Mouse (Mus musculus) liver, embryonic 12.5 days (tissue): ENCODE measurements around the gene Adora3. TPM values are rescaled to one million over a fixed set of nuclear protein-coding genes. Genes with fewer than 3 reads are reported as not detected.

Experiments
- ATAC-seq: fragments of 200-750 bp; cut with Nextera tagmentation; 2 replicates; pipeline ENCODE4 v1.8.0; 2017; ENCODE audit warnings: moderate number of reproducible peaks, mild to moderate bottlenecking, moderate library complexity
- H3K27ac ChIP-seq: fragments of 300-500 bp; sonication (generic); 2 replicates; pipeline ENCODE4 v1.5.1; 2016; ENCODE audit warnings: mild to moderate bottlenecking
- H3K27me3 ChIP-seq: fragments of 300-500 bp; sonication (generic); replicated peaks from 2 replicates; pipeline ENCODE4 v1.6.1; 2016; ENCODE audit warnings: mild to moderate bottlenecking, moderate library complexity
- H3K36me3 ChIP-seq: fragments of 300-500 bp; sonication (generic); 2 replicates; pipeline ENCODE4 v1.6.1; 2016; ENCODE audit warnings: mild to moderate bottlenecking, moderate library complexity
- H3K4me1 ChIP-seq: fragments of 300-500 bp; sonication (generic); 2 replicates; pipeline ENCODE4 v1.6.1; 2016
- H3K4me2 ChIP-seq: fragments of 300-500 bp; sonication (generic); 2 replicates; pipeline ENCODE4 v1.6.1; 2016; ENCODE audit warnings: mild to moderate bottlenecking, moderate library complexity
- H3K4me3 ChIP-seq: fragments of 300-500 bp; sonication (generic); 2 replicates; pipeline ENCODE4 v1.5.1; 2016; ENCODE audit warnings: mild to moderate bottlenecking, moderate library complexity
- H3K9ac ChIP-seq: fragments of 300-500 bp; sonication (generic); 2 replicates; pipeline ENCODE4 v1.6.1; 2016; ENCODE audit warnings: mild to moderate bottlenecking, moderate library complexity
- H3K9me3 ChIP-seq: fragments of 300-500 bp; sonication (generic); replicated peaks from 2 replicates; pipeline ENCODE4 v1.6.1; 2016; ENCODE audit warnings: mild to moderate bottlenecking, moderate library complexity
- WGBS: fragments of 180-500 bp; shearing (Covaris S2); methylation state at CpG from one replicate; pipeline ENCODE4 v1.1.7; 2016; ENCODE audit not compliant: insufficient replicate concordance; 5-methylcytosine and 5-hydroxymethylcytosine counted together
- polyA plus RNA-seq: library from polyadenylated mRNA; unstranded; fragments of >200 nt; fragmentation: Nextera tagmentation; extraction: Ambion mirVana; gene quantifications from 2 replicates; pipeline ENCODE4 v1.2.1, GENCODE M21; 2016

Gene Adora3
- polyA plus RNA-seq: 0.17 and 0.39 TPM in 2 replicates

GRCm38 (mm10) chr3:105870558-105870957 lies at the start of gene Adora3, which contains the start of gene Tmigd3:
Gene Adora3, plus strand, starts transcription at chr3:105870858.
Gene Tmigd3, plus strand, starts transcription at chr3:105870903.
- H3K4me3 ChIP-seq: no peak within 1 kb of the TSS
- 91% methylated on average over 3 of the region's 3 CpGs for WGBS
- H3K4me2 ChIP-seq: no peak within 1 kb of the TSS
- 0 out of 2 replicates have a peak, but pooled peaks cover 5% of the 10 kb centered on the region for H3K27me3 ChIP-seq
- no peaks in the 10 kb centered on the region for H3K9me3 ChIP-seq
- H3K36me3 ChIP-seq: no peaks in the 10 kb centered on the region
- ATAC-seq: no peak
- H3K4me1 ChIP-seq: peaks cover 19% of the 10 kb centered on the region
- no peak within 1 kb of the TSS for H3K9ac ChIP-seq
- no peak within 1 kb of the TSS for H3K27ac ChIP-seq

GRCm38 (mm10) chr3:105821504-105821903 lies 49.2 kb upstream of the Adora3 start:
- Histone ChIP-seq H3K9ac (no peak overlapping the region), H3K27ac (no peak overlapping the region), H3K36me3 (no peaks in the 10 kb centered on the region), H3K27me3 (no peaks in the 10 kb centered on the region), H3K4me2 (no peak overlapping the region), H3K4me3 (no peak overlapping the region), H3K4me1 (peaks cover 44% of the 10 kb centered on the region), H3K9me3 (no peaks in the 10 kb centered on the region)
- 83% methylated on average over 3 of the region's 3 CpGs for WGBS
- ATAC-seq: no peak

GRCm38 (mm10) chr3:105823609-105824008 lies 47.0 kb upstream of the Adora3 start:
- no peaks in the 10 kb centered on the region for H3K9me3 ChIP-seq
- no peak overlapping the region for H3K4me2 ChIP-seq
- no peak for ATAC-seq
- no peaks in the 10 kb centered on the region for H3K36me3 ChIP-seq
- no peaks in the 10 kb centered on the region for H3K27me3 ChIP-seq
- no peak overlapping the region for H3K4me3 ChIP-seq
- no peak overlapping the region for H3K9ac ChIP-seq
- peaks cover 29% of the 10 kb centered on the region for H3K4me1 ChIP-seq
- H3K27ac ChIP-seq: no peak overlapping the region

GRCm38 (mm10) chr3:105824103-105824502 lies 46.6 kb upstream of the Adora3 start:
- peak overlapping the region; percentile 18; the same call in 1 of the 2 replicates for H3K4me2 ChIP-seq
- 13% methylated on average over 5 of the region's 5 CpGs for WGBS
- no peak for ATAC-seq
- no peaks in the 10 kb centered on the region for H3K9me3 ChIP-seq
- H3K4me1 ChIP-seq: peaks cover 24% of the 10 kb centered on the region
- H3K27ac ChIP-seq: no peak overlapping the region
- H3K9ac ChIP-seq: no peak overlapping the region
- no peak overlapping the region for H3K4me3 ChIP-seq
- no peaks in the 10 kb centered on the region for H3K36me3 ChIP-seq
- H3K27me3 ChIP-seq: no peaks in the 10 kb centered on the region

GRCm38 (mm10) chr3:105824704-105825103 lies 46.0 kb upstream of the Adora3 start:
- WGBS: 47% methylated on average over 2 of the region's 2 CpGs
- peaks cover 24% of the 10 kb centered on the region for H3K4me1 ChIP-seq

GRCm38 (mm10) chr3:105825501-105826161 lies 45.0 kb upstream of the Adora3 start:
- H3K27me3 ChIP-seq: no peaks in the 10 kb centered on the region
- no peaks in the 10 kb centered on the region for H3K36me3 ChIP-seq
- no peak overlapping the region for H3K4me3 ChIP-seq
- WGBS: 27% methylated on average over 7 of the region's 7 CpGs
- no peaks in the 10 kb centered on the region for H3K9me3 ChIP-seq
- peaks cover 24% of the 10 kb centered on the region for H3K4me1 ChIP-seq
- no peak overlapping the region for H3K27ac ChIP-seq
- ATAC-seq: peak; percentile 47; the same call in 1 of the 2 replicates
- no peak overlapping the region for H3K4me2 ChIP-seq
- H3K9ac ChIP-seq: no peak overlapping the region

More at GRCm38 (mm10) chr3:105824704-105825103, 46.0 kb upstream of the Adora3 start:
- Histone ChIP-seq H3K4me3 (no peak overlapping the region), H3K36me3 (no peaks in the 10 kb centered on the region), H3K27me3 (no peaks in the 10 kb centered on the region), H3K4me2 (no peak overlapping the region), H3K9ac (no peak overlapping the region), H3K9me3 (no peaks in the 10 kb centered on the region), H3K27ac (no peak overlapping the region)
- no peak for ATAC-seq

GRCm38 (mm10) chr3:105831584-105831983 lies 39.1 kb upstream of the Adora3 start:
- Histone ChIP-seq H3K4me2 (no peak overlapping the region), H3K27me3 (no peaks in the 10 kb centered on the region), H3K27ac (no peak overlapping the region), H3K4me3 (no peak overlapping the region), H3K36me3 (no peaks in the 10 kb centered on the region), H3K9ac (no peak overlapping the region), H3K4me1 (peaks cover 11% of the 10 kb centered on the region), H3K9me3 (no peaks in the 10 kb centered on the region)
- ATAC-seq: no peak
- WGBS: 92% methylated on average over 3 of the region's 3 CpGs

- peak; percentile 72; the same call in 1 of the 2 replicates for ATAC-seq
- Histone ChIP-seq H3K4me1 (peaks cover 19% of the 10 kb centered on the region), H3K9ac (no peak overlapping the region), H3K4me2 (no peak overlapping the region), H3K27me3 (no peaks in the 10 kb centered on the region), H3K4me3 (no peak overlapping the region), H3K27ac (no peak overlapping the region), H3K36me3 (no peaks in the 10 kb centered on the region), H3K9me3 (no peaks in the 10 kb centered on the region)
- 18% methylated on average over 3 of the region's 3 CpGs for WGBS
These were observed 34.8 kb upstream of the Adora3 start for GRCm38 (mm10) chr3:105835875-105836274.

GRCm38 (mm10) chr3:105836883-105837282 lies 33.8 kb upstream of the Adora3 start:
- no peak overlapping the region for H3K9ac ChIP-seq
- H3K27ac ChIP-seq: no peak overlapping the region
- no peaks in the 10 kb centered on the region for H3K36me3 ChIP-seq
- H3K4me3 ChIP-seq: no peak overlapping the region
- peaks cover 19% of the 10 kb centered on the region for H3K4me1 ChIP-seq
- no peaks in the 10 kb centered on the region for H3K27me3 ChIP-seq
- H3K9me3 ChIP-seq: no peaks in the 10 kb centered on the region
- ATAC-seq: peak; percentile 42; the same call in 1 of the 2 replicates
- 46% methylated on average over 3 of the region's 3 CpGs for WGBS
- H3K4me2 ChIP-seq: no peak overlapping the region

GRCm38 (mm10) chr3:105838655-105839054 lies 32.0 kb upstream of the Adora3 start:
- 65% methylated on average over 3 of the region's 3 CpGs for WGBS

GRCm38 (mm10) chr3:105839836-105840235 lies 30.8 kb upstream of the Adora3 start:
- WGBS: 54% methylated on average over 4 of the region's 4 CpGs
- Histone ChIP-seq H3K4me3 (no peak overlapping the region), H3K9ac (no peak overlapping the region), H3K4me1 (peaks cover 19% of the 10 kb centered on the region), H3K4me2 (no peak overlapping the region), H3K36me3 (no peaks in the 10 kb centered on the region), H3K27me3 (no peaks in the 10 kb centered on the region), H3K9me3 (no peaks in the 10 kb centered on the region), H3K27ac (no peak overlapping the region)
- no peak for ATAC-seq

More at GRCm38 (mm10) chr3:105838655-105839054, 32.0 kb upstream of the Adora3 start:
- Histone ChIP-seq H3K4me2 (no peak overlapping the region), H3K4me3 (no peak overlapping the region), H3K9me3 (no peaks in the 10 kb centered on the region), H3K9ac (no peak overlapping the region), H3K4me1 (peaks cover 19% of the 10 kb centered on the region), H3K36me3 (no peaks in the 10 kb centered on the region), H3K27me3 (no peaks in the 10 kb centered on the region), H3K27ac (no peak overlapping the region)
- ATAC-seq: no peak

GRCm38 (mm10) chr3:105846294-105847069 lies 24.2 kb upstream of the Adora3 start:
- Histone ChIP-seq H3K9ac (no peak overlapping the region), H3K36me3 (no peaks in the 10 kb centered on the region), H3K4me1 (peaks cover 7% of the 10 kb centered on the region), H3K27ac (no peak overlapping the region), H3K4me3 (no peak overlapping the region), H3K27me3 (0 out of 2 replicates have a peak, but pooled peaks cover 4% of the 10 kb centered on the region), H3K4me2 (no peak overlapping the region), H3K9me3 (no peaks in the 10 kb centered on the region)
- ATAC-seq: peak; percentile 57; the same call in 1 of the 2 replicates
- WGBS: 53% methylated on average over 7 of the region's 7 CpGs
